Mouse (Mus musculus) brain, embryonic 14.5 days (tissue): ENCODE measurements around the gene BC029722. TPM values are rescaled to one million over a fixed set of nuclear protein-coding genes. Genes with fewer than 3 reads are reported as not detected.

Experiments
- DNase-seq: peaks from one replicate; pipeline ENCODE4 v3.0.0-alpha.2; 2011; ENCODE audit warnings: low read depth
- CTCF ChIP-seq: fragments of 200-500 bp; IDR thresholded peaks from 2 replicates; pipeline ENCODE4 v1.5.1; 2012; ENCODE audit warnings: inconsistent platforms, mild to moderate bottlenecking, moderate library complexity, borderline replicate concordance; ENCODE audit not compliant: insufficient read depth, insufficient read length; ENCODE audit errors: extremely low read depth
- POLR2A ChIP-seq: fragments of 200-500 bp; IDR thresholded peaks from 2 replicates; pipeline ENCODE4 v1.6.1; 2012; ENCODE audit warnings: mild to moderate bottlenecking, inconsistent platforms, borderline replicate concordance; ENCODE audit not compliant: poor library complexity, insufficient read depth, insufficient read length, severe bottlenecking; ENCODE audit errors: extremely low read depth
- polyA plus RNA-seq: library from polyadenylated mRNA; depleted of rRNA; stranded (reverse); fragments of >200 nt; gene quantifications from 2 replicates; pipeline ENCODE4 v1.2.3, GENCODE M21; 2012; rRNA removed

BC029722 gene
- 21.5 and 26.5 TPM in 2 replicates for polyA plus RNA-seq

- DNase-seq, result no peak
- no peak for TF ChIP-seq POLR2A
Measured at GRCm38 (mm10) chr2:155819392-155819448, at the start of gene BC029722. TSS of gene BC029722 (minus strand) at chr2:155819426.

GRCm38 (mm10) chr2:155868320-155868719, 49.1 kb upstream of the BC029722 start:
- TF ChIP-seq CTCF (no peak), POLR2A (no peak)
- DNase-seq, result no peak

- DNase-seq, result peak; percentile 88
- no peak for TF ChIP-seq POLR2A
Measured at GRCm38 (mm10) chr2:155863301-155863867, 44.2 kb upstream of the BC029722 start.

- TF ChIP-seq CTCF, result no peak
- no peak for TF ChIP-seq POLR2A
- DNase-seq, result peak; percentile 91
Measured at GRCm38 (mm10) chr2:155862573-155863300, 43.5 kb upstream of the BC029722 start.

GRCm38 (mm10) chr2:155861581-155861980, 42.4 kb upstream of the BC029722 start:
- no peak for DNase-seq
- TF ChIP-seq CTCF, result no peak
- no peak for TF ChIP-seq POLR2A

GRCm38 (mm10) chr2:155860102-155860501, 40.9 kb upstream of the BC029722 start:
- DNase-seq, result no peak
- TF ChIP-seq POLR2A, result no peak
- no peak for TF ChIP-seq CTCF

- no peak for DNase-seq
- TF ChIP-seq POLR2A, result no peak
- TF ChIP-seq CTCF, result no peak
Measured at GRCm38 (mm10) chr2:155852536-155852935, 33.3 kb upstream of the BC029722 start.

- no peak for DNase-seq
- TF ChIP-seq POLR2A (no peak), CTCF (no peak)
Measured at GRCm38 (mm10) chr2:155850120-155850519, 30.9 kb upstream of the BC029722 start.

- no peak for TF ChIP-seq POLR2A
- no peak for TF ChIP-seq CTCF
Measured at GRCm38 (mm10) chr2:155849464-155849863, 30.2 kb upstream of the BC029722 start.

GRCm38 (mm10) chr2:155848291-155848690, 29.1 kb upstream of the BC029722 start:
- TF ChIP-seq CTCF, result peak; percentile 85
- TF ChIP-seq POLR2A, result no peak
- peak; percentile 90 for DNase-seq

More at GRCm38 (mm10) chr2:155849464-155849863, 30.2 kb upstream of the BC029722 start:
- no peak for DNase-seq

- TF ChIP-seq CTCF (no peak), POLR2A (no peak)
- no peak for DNase-seq
Measured at GRCm38 (mm10) chr2:155846930-155847329, 27.7 kb upstream of the BC029722 start.

GRCm38 (mm10) chr2:155838961-155839360, 19.7 kb upstream of the BC029722 start:
- no peak for TF ChIP-seq POLR2A
- no peak for TF ChIP-seq CTCF
- no peak for DNase-seq
